Mouse (Mus musculus) embryonic facial prominence, embryonic 11.5 days (tissue): ENCODE data around the gene Gm8994. TPM values are rescaled to one million over a fixed set of nuclear protein-coding genes. Genes with fewer than 3 reads are reported as not detected.

Source experiments
- ATAC-seq: fragments of 200-750 bp; cut with Nextera tagmentation; replicated peaks from 2 replicates; pipeline ENCODE4 v1.8.0; 2017; ENCODE audit warnings: low read depth; ENCODE audit not compliant: insufficient number of reproducible peaks, low FRiP score, low TSS enrichment
- DNase-seq: peaks from one replicate; pipeline ENCODE4 v3.0.0-alpha.2; 2015; ENCODE audit warnings: low spot score
- H3K27ac ChIP-seq: fragments of 300-500 bp; sonication (generic); replicated peaks from 2 replicates; pipeline ENCODE4 v1.5.1; 2014; ENCODE audit warnings: mild to moderate bottlenecking, low read depth, low read length, control low read depth
- H3K27me3 ChIP-seq: fragments of 300-500 bp; sonication (generic); 2 replicates; pipeline ENCODE4 v1.6.1; 2014; ENCODE audit warnings: mild to moderate bottlenecking, low read length, moderate library complexity, mixed read lengths; ENCODE audit not compliant: control insufficient read depth, insufficient read depth
- H3K36me3 ChIP-seq: fragments of 300-500 bp; sonication (generic); replicated peaks from 2 replicates; pipeline ENCODE4 v1.6.1; 2014; ENCODE audit warnings: low read depth, mild to moderate bottlenecking, low read length, moderate library complexity, mixed read lengths; ENCODE audit not compliant: control insufficient read depth, insufficient read depth
- H3K4me1 ChIP-seq: fragments of 300-500 bp; sonication (generic); 2 replicates; pipeline ENCODE4 v1.6.1; 2014; ENCODE audit warnings: low read length, mixed read lengths; ENCODE audit not compliant: control insufficient read depth, insufficient read depth
- H3K4me2 ChIP-seq: fragments of 300-500 bp; sonication (generic); 2 replicates; pipeline ENCODE4 v1.6.1; 2014; ENCODE audit warnings: low read depth, mild to moderate bottlenecking, control low read depth, low read length, moderate library complexity
- H3K4me3 ChIP-seq: fragments of 300-500 bp; sonication (generic); 2 replicates; pipeline ENCODE4 v1.5.1; 2014; ENCODE audit warnings: low read depth, low read length, control low read depth
- H3K9ac ChIP-seq: fragments of 300-500 bp; sonication (generic); replicated peaks from 2 replicates; pipeline ENCODE4 v1.6.1; 2014; ENCODE audit warnings: mild to moderate bottlenecking, control low read depth, low read length
- H3K9me3 ChIP-seq: fragments of 300-500 bp; sonication (generic); replicated peaks from 2 replicates; pipeline ENCODE4 v1.6.1; 2016; ENCODE audit warnings: mild to moderate bottlenecking, low read length, inconsistent platforms, mixed read lengths; ENCODE audit not compliant: control insufficient read depth
- WGBS: fragments of 180-500 bp; shearing (Covaris S2); extraction: QIAGEN DNeasy Blood & Tissue Kit; methylation state at CpG from one replicate; pipeline ENCODE4 v1.1.7; 2014; 5-methylcytosine and 5-hydroxymethylcytosine counted together
- polyA plus RNA-seq: library from polyadenylated mRNA; unstranded; fragments of >200 nt; fragmentation: Nextera tagmentation; extraction: Ambion mirVana; gene quantifications from 2 replicates; pipeline ENCODE4 v1.2.1, GENCODE M21; 2014

Gm8994 gene
- polyA plus RNA-seq, 1 experiment from 2014 or later, result not detected

DNA sequence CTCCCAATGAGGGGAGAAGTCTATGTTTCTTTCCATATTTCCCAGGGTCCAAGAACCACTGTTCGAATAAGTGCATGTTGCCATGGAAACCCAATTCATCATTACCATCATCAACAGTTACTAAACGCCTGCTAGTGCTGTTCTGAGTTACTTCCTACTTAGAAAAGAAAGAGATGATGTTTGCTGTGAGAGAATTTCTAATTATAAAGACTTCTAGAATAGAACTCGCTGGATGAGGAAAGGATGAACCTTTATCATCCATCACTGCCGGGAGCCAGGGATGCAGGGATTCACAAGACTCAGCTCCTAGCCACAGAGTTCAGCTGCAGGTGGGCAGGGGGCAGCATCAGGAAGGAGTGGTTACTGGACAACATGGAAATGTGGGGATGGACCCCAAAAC, 36.7 kb downstream of the Gm8994 start:
- DNase-seq, result no peak
- H3K9me3 ChIP-seq, result no peaks in the 10 kb centered on the region
- no peak overlapping the region for H3K4me2 ChIP-seq
- H3K4me3 ChIP-seq, result no peak overlapping the region
- no peak overlapping the region for H3K27ac ChIP-seq
- no peaks in the 10 kb centered on the region for H3K4me1 ChIP-seq
- WGBS, result 80% methylated on average over 4 of the region's 4 CpGs
- no peaks in the 10 kb centered on the region for H3K27me3 ChIP-seq
- H3K9ac ChIP-seq, result no peak overlapping the region
- no peak for ATAC-seq
- H3K36me3 ChIP-seq, result no peaks in the 10 kb centered on the region

DNA sequence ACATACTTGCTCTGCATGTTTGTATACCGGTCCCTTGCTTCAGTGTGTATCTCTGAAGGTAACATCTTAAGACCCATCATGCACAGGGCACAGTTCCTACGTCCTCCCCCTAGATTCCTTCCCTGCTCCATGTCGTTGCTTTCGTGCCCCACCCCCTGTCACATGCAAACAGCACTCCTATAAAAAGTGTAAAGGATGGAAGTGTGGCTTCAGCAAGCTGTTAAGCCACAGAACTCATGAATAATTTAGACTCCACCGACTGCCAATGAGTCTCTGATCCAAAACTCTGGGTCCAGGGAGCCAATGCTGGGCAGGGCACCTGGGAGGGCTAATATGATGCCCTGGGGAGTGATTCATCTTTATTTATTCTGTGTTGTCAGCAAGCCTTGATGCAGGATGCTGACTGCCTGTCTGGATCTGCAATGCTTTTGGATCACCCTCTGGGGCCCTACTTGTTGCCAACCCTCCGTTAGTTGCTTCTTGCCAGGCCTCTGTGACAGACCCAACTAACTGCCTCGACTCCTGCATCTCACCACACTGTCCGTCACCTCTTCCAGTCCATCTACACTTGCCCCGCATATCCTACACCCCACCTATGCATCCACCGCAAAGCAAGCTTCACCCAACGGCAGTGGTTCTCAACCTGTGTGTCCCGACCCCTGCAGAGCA, 37.2 kb downstream of the Gm8994 start:
- ATAC-seq (no peak), DNase-seq (no peak)
- Histone ChIP-seq H3K4me3 (no peak overlapping the region), H3K9ac (no peak overlapping the region), H3K27ac (no peak overlapping the region), H3K36me3 (no peaks in the 10 kb centered on the region), H3K4me2 (no peak overlapping the region), H3K4me1 (no peaks in the 10 kb centered on the region), H3K27me3 (no peaks in the 10 kb centered on the region), H3K9me3 (no peaks in the 10 kb centered on the region)
- 79% methylated on average over 12 of the region's 12 CpGs for WGBS

DNA sequence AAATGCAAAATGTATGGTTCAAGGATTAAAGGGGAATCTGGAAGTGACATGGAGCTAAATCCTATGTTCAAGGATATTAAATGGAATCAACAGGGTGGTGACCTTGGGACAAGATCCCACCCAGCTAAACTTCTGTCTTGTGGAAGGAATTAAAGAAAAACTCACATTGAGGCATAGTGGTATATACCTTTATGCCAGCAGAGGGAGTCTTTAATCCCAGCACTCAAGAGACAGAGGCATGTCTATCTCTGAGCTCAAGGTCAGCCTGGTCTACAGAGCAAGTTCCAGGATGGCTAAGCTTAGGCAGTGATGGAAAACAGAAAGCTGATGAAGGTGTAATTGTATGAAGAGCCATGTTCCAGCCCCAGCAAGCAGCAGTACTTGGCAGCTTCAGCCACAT, 48.8 kb downstream of the Gm8994 start:
- Histone ChIP-seq H3K27ac (no peak overlapping the region), H3K4me1 (no peaks in the 10 kb centered on the region), H3K27me3 (no peaks in the 10 kb centered on the region), H3K36me3 (no peaks in the 10 kb centered on the region), H3K4me3 (no peak overlapping the region), H3K9ac (no peak overlapping the region), H3K4me2 (no peak overlapping the region), H3K9me3 (no peaks in the 10 kb centered on the region)
- ATAC-seq, result no peak
- no peak for DNase-seq

Other genes with a start within 250 kb of the Gm8994 start
- 0.36 and 0.45 TPM in 2 replicates for gene Grin2b, start 154.0 kb upstream of the Gm8994 start, polyA plus RNA-seq
- 0.24 TPM in 1 of 2 replicates, not detected in the other for gene E330021D16Rik, start 88.0 kb downstream of the Gm8994 start, polyA plus RNA-seq
- 41.1 and 43.5 TPM in 2 replicates for gene Atf7ip, start 178.6 kb downstream of the Gm8994 start, polyA plus RNA-seq